Mouse (Mus musculus): ENCODE results near the gene Zgpat. TPM values are rescaled to one million over a fixed set of nuclear protein-coding genes. Genes with fewer than 3 reads are reported as not detected.

Zgpat gene
- total RNA-seq, 2 experiments from 2014 or later: 50.3 to 84.9 TPM

GRCm38 (mm10) chr2:181381631-181382306 lies 17.0 kb downstream of the Zgpat start:
- intact Hi-C loops (cut with DNase I): no loop called here
- DNase-seq (ENCODE audit: low spot score in 2 of 2): no peak

DNA sequence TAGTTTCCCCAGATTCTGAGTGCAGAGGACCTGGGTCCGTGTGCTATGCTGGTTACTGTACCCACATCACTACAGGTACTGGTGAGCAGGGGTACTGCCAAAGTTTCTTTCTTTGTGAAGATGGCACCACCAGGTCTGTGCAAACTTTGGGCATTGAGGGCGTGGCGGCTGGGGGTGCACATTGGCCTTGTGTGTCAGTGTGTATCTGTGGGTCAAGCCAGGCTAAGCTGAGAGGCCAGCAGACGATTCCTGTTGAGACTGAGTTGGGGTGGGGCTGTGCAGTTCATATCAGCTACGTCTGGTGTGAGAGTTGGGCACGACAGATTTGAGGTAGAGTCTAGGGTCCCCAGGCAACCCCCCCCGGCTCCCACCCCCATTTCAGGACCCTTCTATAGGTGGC lies 19.7 kb downstream of the Zgpat start:
- no peak for DNase-seq (ENCODE audit: low spot score in 2 of 2)
- intact Hi-C loops (cut with DNase I): no loop called here

- intact Hi-C loops (cut with DNase I): no loop called here
- DNase-seq (ENCODE audit: low spot score in 2 of 2): no peak
Observed at GRCm38 (mm10) chr2:181384919-181385391, 20.2 kb downstream of the Zgpat start.

DNA sequence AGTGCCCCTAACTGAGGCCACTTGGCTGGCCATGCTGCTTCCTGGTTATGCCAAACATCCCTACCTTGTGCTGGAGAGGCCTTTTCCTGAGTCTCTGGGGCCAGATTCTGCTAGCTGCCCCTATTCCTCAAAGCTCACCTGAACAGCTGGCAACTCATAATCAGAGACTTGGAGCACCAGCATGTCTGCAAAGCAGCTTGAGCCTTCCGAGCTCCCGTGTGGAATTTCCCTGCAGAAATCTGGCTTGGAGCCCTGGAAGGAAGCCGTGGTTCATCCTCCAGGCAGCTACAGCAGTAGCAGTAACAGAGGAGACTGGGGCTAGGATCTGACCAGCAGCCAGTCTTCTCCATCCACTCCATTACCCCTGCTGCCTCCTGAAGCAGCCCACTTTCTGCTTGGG lies 21.2 kb downstream of the Zgpat start:
- intact Hi-C loops (cut with DNase I): no loop called here
- peak; percentile 67 to 76 for DNase-seq (ENCODE audit: low spot score in 2 of 2)

- DNase-seq (ENCODE audit: low spot score in 2 of 2): no peak
- intact Hi-C loops (cut with DNase I): no loop called here
Observed at GRCm38 (mm10) chr2:181386663-181387210, 22.0 kb downstream of the Zgpat start.

DNA sequence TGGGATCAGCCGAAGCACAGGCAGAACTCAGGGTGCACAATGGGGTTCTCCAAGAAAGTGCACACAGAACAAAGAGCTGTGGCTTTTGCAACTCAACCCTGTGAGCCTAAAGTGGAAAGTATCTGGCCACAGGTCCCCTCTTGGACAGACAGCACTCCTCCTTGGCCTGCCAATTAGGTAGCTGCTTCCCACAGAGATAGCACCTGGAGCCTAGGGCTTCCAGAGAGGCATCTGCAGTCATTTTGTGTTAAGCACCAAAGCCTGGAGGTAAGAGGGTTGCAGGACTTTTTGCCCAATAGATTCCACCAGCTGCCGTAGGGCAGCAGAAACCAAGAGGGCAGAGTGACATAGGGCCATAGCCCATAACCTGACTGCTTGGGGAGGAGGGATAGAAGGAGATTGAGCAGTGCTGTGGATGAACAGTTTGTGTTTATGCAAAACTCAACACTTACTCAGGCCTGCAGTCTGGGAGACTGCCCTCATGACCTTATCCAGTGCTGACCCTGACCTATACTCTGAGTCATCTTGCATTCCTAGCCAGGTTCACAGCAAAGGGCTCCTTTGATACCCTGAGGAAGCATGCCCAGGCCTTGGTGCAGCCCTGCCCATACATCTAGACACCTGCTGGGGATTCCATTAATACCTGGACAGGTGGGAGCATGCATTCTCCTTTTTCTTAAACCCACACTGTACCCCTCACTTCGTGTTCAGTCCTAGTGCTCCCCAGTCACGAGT lies 25.6 kb downstream of the Zgpat start:
- intact Hi-C loops (cut with DNase I): loop anchor here (5.0 to 10.0 kb wide), 2 partner anchors 192 to 284 kb away; partner anchors contain the start of genes Sox18 and Uckl1
- DNase-seq (ENCODE audit: low spot score in 2 of 2): no peak

GRCm38 (mm10) chr2:181391022-181391421 lies 26.3 kb downstream of the Zgpat start:
- no peak for DNase-seq (ENCODE audit: low spot score in 2 of 2)
- intact Hi-C loops (cut with DNase I): loop anchor here (5.0 to 10.0 kb wide), 2 partner anchors 191 to 284 kb away; partner anchors contain the start of genes Sox18 and Uckl1

DNA sequence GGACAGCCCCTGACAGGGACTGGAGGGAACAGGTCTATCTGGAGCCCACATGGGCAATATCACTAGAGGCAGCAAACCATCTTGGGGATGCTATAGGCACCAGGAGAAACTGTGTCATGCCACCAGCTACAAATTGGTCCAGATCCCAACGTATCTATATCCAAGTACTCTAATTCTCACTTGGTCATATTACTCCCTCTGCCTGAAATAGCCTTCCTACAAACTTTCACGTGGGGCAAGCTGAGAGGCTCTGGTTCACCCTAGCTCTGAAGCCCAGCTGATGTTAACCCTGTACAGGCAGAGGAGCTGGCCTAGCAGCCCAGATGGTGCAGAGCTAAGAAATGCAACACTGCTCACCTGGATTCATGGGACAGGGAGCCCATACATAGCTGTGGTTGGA lies 26.8 kb downstream of the Zgpat start:
- intact Hi-C loops (cut with DNase I): loop anchor here (5.0 to 10.0 kb wide), 2 partner anchors 191 to 283 kb away; partner anchors contain the start of genes Sox18 and Uckl1
- DNase-seq (ENCODE audit: low spot score in 2 of 2): no peak

GRCm38 (mm10) chr2:181392600-181393213 lies 28.0 kb downstream of the Zgpat start:
- intact Hi-C loops (cut with DNase I): loop anchor here (1.0 to 10.0 kb wide), 3 partner anchors 104 to 282 kb away; partner anchors contain the start of genes Sox18 and Uckl1
- peak; percentile 76 to 83 for DNase-seq (ENCODE audit: low spot score in 2 of 2)

DNA sequence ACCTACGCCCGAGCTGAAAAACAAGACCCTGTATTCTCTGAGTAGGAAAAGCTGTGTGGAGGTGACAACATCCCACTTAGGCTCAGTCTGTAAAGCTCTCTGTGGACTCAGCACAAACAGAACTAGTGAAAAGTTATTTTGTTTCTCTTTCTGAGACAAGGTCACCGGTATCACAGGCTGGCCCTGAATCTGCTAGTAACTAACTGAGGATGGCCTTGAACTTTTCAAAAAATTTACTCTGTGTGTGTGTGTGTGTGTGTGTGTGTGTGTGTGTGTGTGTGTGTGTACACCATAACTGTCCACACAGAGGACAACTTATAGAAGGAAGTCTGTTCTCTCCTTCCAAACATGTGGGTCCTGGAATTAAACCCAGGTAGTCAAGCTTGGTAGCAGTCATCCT lies 29.4 kb downstream of the Zgpat start:
- intact Hi-C loops (cut with DNase I): loop anchor here (5.0 to 10.0 kb wide), 2 partner anchors 188 to 281 kb away; partner anchors contain the start of genes Sox18 and Uckl1
- DNase-seq (ENCODE audit: low spot score in 2 of 2): no peak

GRCm38 (mm10) chr2:181397207-181397761 lies 32.6 kb downstream of the Zgpat start:
- intact Hi-C loops (cut with DNase I): loop anchor here (10.0 kb wide), 1 partner anchor 278 kb away; the partner anchor contains the start of gene Sox18
- no peak for DNase-seq (ENCODE audit: low spot score in 2 of 2)

DNA sequence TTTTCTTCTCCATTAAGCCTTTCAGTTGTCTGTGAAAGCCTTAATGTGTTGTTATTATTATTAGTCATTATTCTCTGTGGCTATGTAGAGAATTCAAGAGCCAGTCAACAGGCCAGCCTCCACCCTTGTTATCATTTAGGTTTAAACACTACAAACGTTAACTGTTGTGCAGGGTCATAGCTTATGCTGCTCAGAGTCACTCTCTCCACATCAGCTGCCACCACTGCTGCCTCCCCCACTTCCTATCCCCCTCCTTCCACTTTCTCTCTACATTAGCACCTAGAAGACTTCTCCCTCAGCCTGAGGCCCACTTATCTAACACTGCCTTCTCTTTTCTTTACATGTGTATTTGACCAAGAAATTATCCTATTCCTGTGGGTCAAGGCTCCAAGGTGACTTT lies 36.8 kb downstream of the Zgpat start:
- intact Hi-C loops (cut with DNase I): no loop called here
- DNase-seq (ENCODE audit: low spot score in 2 of 2): no peak

- intact Hi-C loops (cut with DNase I): no loop called here
- no peak for DNase-seq (ENCODE audit: low spot score in 2 of 2)
Observed at GRCm38 (mm10) chr2:181403722-181404121, 39.0 kb downstream of the Zgpat start.

GRCm38 (mm10) chr2:181409643-181410042 lies 44.9 kb downstream of the Zgpat start:
- no peak for DNase-seq (ENCODE audit: low spot score in 2 of 2)
- intact Hi-C loops (cut with DNase I): loop anchor here (2.0 to 5.0 kb wide), 3 partner anchors 48 to 188 kb away; partner anchors contain the start of genes Samd10, Tpd52l2 and Zbtb46

- intact Hi-C loops (cut with DNase I): loop anchor here (2.0 to 5.0 kb wide), 3 partner anchors 46 to 186 kb away; partner anchors contain the start of genes Samd10, Tpd52l2 and Zbtb46
Observed at GRCm38 (mm10) chr2:181410760-181411473, 46.2 kb downstream of the Zgpat start.

DNA sequence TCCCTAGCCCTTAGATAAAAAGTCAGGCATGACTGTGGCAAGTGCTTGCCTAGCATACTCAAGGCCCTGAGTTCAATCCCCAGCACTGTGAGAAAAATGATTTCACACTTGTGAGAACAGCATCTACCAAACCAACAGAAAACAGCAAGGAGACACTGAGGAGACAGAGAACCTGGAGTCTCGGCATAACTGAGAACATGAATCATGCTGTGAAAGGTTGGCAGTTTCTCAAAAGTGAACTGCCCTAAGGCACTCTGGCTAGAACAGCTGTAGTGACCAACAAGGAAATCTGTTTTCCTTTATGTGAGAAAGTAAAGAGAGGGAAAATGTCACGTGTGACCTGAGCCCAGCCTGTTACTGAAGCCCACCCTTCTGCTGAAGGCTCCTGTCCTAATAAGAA lies 48.4 kb downstream of the Zgpat start:
- no peak for DNase-seq (ENCODE audit: low spot score in 2 of 2)
- intact Hi-C loops (cut with DNase I): loop anchor here (5.0 kb wide), 2 partner anchors 44 to 184 kb away; partner anchors contain the start of genes Samd10 and Zbtb46

More at GRCm38 (mm10) chr2:181410760-181411473, 46.2 kb downstream of the Zgpat start:
- peak; percentile 41 to 47 for DNase-seq (ENCODE audit: low spot score in 2 of 2)

GRCm38 (mm10) chr2:181415945-181416344 lies 51.2 kb downstream of the Zgpat start:
- no peak for DNase-seq (ENCODE audit: low spot score in 2 of 2)
- intact Hi-C loops (cut with DNase I): no loop called here

GRCm38 (mm10) chr2:181419359-181419758 lies 54.6 kb downstream of the Zgpat start:
- intact Hi-C loops (cut with DNase I): no loop called here
- no peak for DNase-seq (ENCODE audit: low spot score in 2 of 2)

Measured in left cerebral cortex, postnatal 36 days (tissue).